Comparison of ENCODE assay signal across 25 mouse cellular contexts in genomic region chr2:141057455-141057833, GRCm38 (mm10).
DNase-seq lines count a peak whose midpoint lies in the region; ATAC-seq and TF ChIP-seq lines count a peak whose summit lies in the region.
"Had no signal": no experiment of that assay in that cellular context is flagged by ENCODE, and none has a peak within 500 bp of the region (broad histone marks: within the 10 kb centered on the region; RNA-seq: fewer than 3 reads in every experiment).

No protein-coding gene starts in this region.

- peak overlapping the region; percentile 57 for H3K27ac ChIP-seq in hindbrain, embryonic 14.5 days
- H3K27ac ChIP-seq in hindbrain, postnatal 0 days: no peak overlapping the region
- no peak overlapping the region; the same call in 1 of the 2 replicates for H3K27ac ChIP-seq in forebrain, embryonic 14.5 days (ENCODE audit: low read depth, low read length)
- peak overlapping the region; percentile 63 for H3K27ac ChIP-seq in midbrain, embryonic 10.5 days (replicated peaks)
- peak overlapping the region; percentile 39; the same call in 1 of the 2 replicates for H3K27ac ChIP-seq in midbrain, embryonic 16.5 days (ENCODE audit: low read length)
- H3K27ac ChIP-seq: embryonic facial prominence, embryonic 12.5 days; left cerebral cortex, adult 2 months; limb, embryonic 10.5 days; liver, embryonic 15.5 days; lung, embryonic 15.5 days had no signal

- peak overlapping the region; percentile 17; the same call in 1 of the 2 replicates for H3K4me2 ChIP-seq in hindbrain, embryonic 14.5 days (replicated peaks)
- no peak overlapping the region for H3K4me2 ChIP-seq in hindbrain, postnatal 0 days (ENCODE audit: low read depth, low read length)
- peak overlapping the region; percentile 29; the same call in 1 of the 2 replicates for H3K4me2 ChIP-seq in forebrain, embryonic 14.5 days (ENCODE audit: low read length)
- peak overlapping the region; percentile 35 for H3K4me2 ChIP-seq in midbrain, embryonic 16.5 days (ENCODE audit: low read length)
- H3K4me2 ChIP-seq: embryonic facial prominence, embryonic 12.5 days; heart, embryonic 11.5 days; liver, embryonic 15.5 days; lung, embryonic 15.5 days had no signal

- H3K4me1 ChIP-seq in hindbrain, embryonic 14.5 days (replicated peaks; ENCODE audit: control insufficient read depth, insufficient read depth, low read length): peaks cover 11% of the 10 kb centered on the region; the same call in 1 of the 2 replicates
- no peaks in the 10 kb centered on the region for H3K4me1 ChIP-seq in hindbrain, postnatal 0 days (ENCODE audit: insufficient read depth, low read length)
- H3K4me1 ChIP-seq in forebrain, embryonic 14.5 days (ENCODE audit: control insufficient read depth, insufficient read depth, low read length): peaks cover 10% of the 10 kb centered on the region; the same call in 1 of the 2 replicates
- H3K4me1 ChIP-seq in midbrain, embryonic 10.5 days: peaks cover 37% of the 10 kb centered on the region
- H3K4me1 ChIP-seq in midbrain, embryonic 16.5 days (ENCODE audit: control insufficient read depth, insufficient read depth, low read length): peaks cover 8% of the 10 kb centered on the region
- H3K4me1 ChIP-seq: embryonic facial prominence, embryonic 12.5 days; liver, embryonic 15.5 days; lung, embryonic 15.5 days; megakaryocyte, embryonic 14.5 days had no signal

- ATAC-seq in hindbrain, embryonic 14.5 days (ENCODE audit: low FRiP score): peak; percentile 34
- ATAC-seq in hindbrain, postnatal 0 days: no peak
- peak; percentile 22; the same call in 1 of the 2 replicates for ATAC-seq in forebrain, embryonic 14.5 days
- ATAC-seq in midbrain, embryonic 16.5 days: 0 out of 2 replicates have a peak, but pooled peaks have one; percentile 56
- ATAC-seq: intestine, embryonic 16.5 days had no signal

- H3K9ac ChIP-seq in hindbrain, embryonic 14.5 days: peak overlapping the region; percentile 40; the same call in 1 of the 2 replicates
- H3K9ac ChIP-seq in hindbrain, postnatal 0 days (replicated peaks; ENCODE audit: low read length): no peak overlapping the region
- H3K9ac ChIP-seq in forebrain, embryonic 14.5 days (ENCODE audit: low read length): 0 out of 2 replicates have a peak overlapping the region, but pooled peaks have one; percentile 4
- no peak overlapping the region for H3K9ac ChIP-seq in midbrain, embryonic 16.5 days (ENCODE audit: low read depth, low read length)
- H3K9ac ChIP-seq: embryonic facial prominence, embryonic 12.5 days; liver, embryonic 15.5 days; lung, embryonic 15.5 days had no signal

- no peak overlapping the region for H3K4me3 ChIP-seq in hindbrain, embryonic 14.5 days (replicated peaks; ENCODE audit: low read length)
- H3K4me3 ChIP-seq in hindbrain, postnatal 0 days (ENCODE audit: low read length): no peak overlapping the region
- no peak overlapping the region for H3K4me3 ChIP-seq in forebrain, embryonic 14.5 days (ENCODE audit: low read depth, low read length)
- peak overlapping the region; percentile 11; the same call in 1 of the 2 replicates for H3K4me3 ChIP-seq in midbrain, embryonic 10.5 days
- H3K4me3 ChIP-seq in midbrain, embryonic 16.5 days (ENCODE audit: low read depth, low read length): no peak overlapping the region
- H3K4me3 ChIP-seq: embryonic facial prominence, embryonic 12.5 days; left cerebral cortex, adult 2 months; limb, embryonic 10.5 days; liver, embryonic 15.5 days; lung, embryonic 15.5 days; megakaryocyte, embryonic 14.5 days had no signal

- no peak for DNase-seq in hindbrain, embryonic 14.5 days (ENCODE audit: low spot score)
- no peak for DNase-seq in hindbrain, postnatal 0 days (ENCODE audit: low spot score)
- no peak for DNase-seq in forebrain, embryonic 14.5 days (ENCODE audit: low spot score)
- no peak for DNase-seq in midbrain, embryonic 10.5 days (ENCODE audit: low spot score)
- DNase-seq in embryo, embryonic 11 days: no peak
- DNase-seq in kidney, adult 8-10 months: no peak
- no peak for DNase-seq in layer of hippocampus, adult 11-12 months (ENCODE audit: low spot score)
- DNase-seq: adrenal gland, postnatal 36 days; cerebellum, adult 11 months; cerebellum, adult 9-11 months; heart, adult 11 months; kidney, postnatal 4 days; liver; lung, postnatal 36 days; thymus, adult 2 months; thymus, postnatal 4 days had no signal

- 11% methylated on average over 4 of the region's 4 CpGs for WGBS in hindbrain, embryonic 14.5 days
- WGBS in hindbrain, postnatal 0 days: 21% methylated on average over 4 of the region's 4 CpGs
- WGBS in forebrain, embryonic 14.5 days: 7% methylated on average over 4 of the region's 4 CpGs
- WGBS in midbrain, embryonic 10.5 days: 23% methylated on average over 4 of the region's 4 CpGs
- 5% methylated on average over 4 of the region's 4 CpGs for WGBS in midbrain, embryonic 16.5 days

- H3K9me3 ChIP-seq in hindbrain, embryonic 14.5 days (ENCODE audit: control insufficient read depth, low read length): no peaks in the 10 kb centered on the region
- no peaks in the 10 kb centered on the region for H3K9me3 ChIP-seq in hindbrain, postnatal 0 days (ENCODE audit: low read length)
- no peaks in the 10 kb centered on the region for H3K9me3 ChIP-seq in forebrain, embryonic 14.5 days (replicated peaks; ENCODE audit: control insufficient read depth, low read length)
- H3K9me3 ChIP-seq in midbrain, embryonic 10.5 days (replicated peaks): no peaks in the 10 kb centered on the region
- H3K9me3 ChIP-seq in midbrain, embryonic 16.5 days (replicated peaks; ENCODE audit: control insufficient read depth, low read length, poor library complexity, severe bottlenecking): no peaks in the 10 kb centered on the region
- H3K9me3 ChIP-seq: embryonic facial prominence, embryonic 12.5 days; limb, embryonic 10.5 days; liver, embryonic 15.5 days; lung, embryonic 15.5 days; megakaryocyte, embryonic 14.5 days had no signal

- no peak for TF ChIP-seq CTCF in hindbrain, postnatal 0 days (IDR thresholded peaks at IDR 0.05; ENCODE audit: low read depth)

- H3K36me3 ChIP-seq in hindbrain, embryonic 14.5 days (replicated peaks; ENCODE audit: control insufficient read depth, insufficient read depth): no peaks in the 10 kb centered on the region
- H3K36me3 ChIP-seq in hindbrain, postnatal 0 days (ENCODE audit: insufficient read depth, low read length): no peaks in the 10 kb centered on the region
- no peaks in the 10 kb centered on the region for H3K36me3 ChIP-seq in forebrain, embryonic 14.5 days (ENCODE audit: control insufficient read depth, insufficient read depth, low read length)
- no peaks in the 10 kb centered on the region for H3K36me3 ChIP-seq in midbrain, embryonic 10.5 days
- H3K36me3 ChIP-seq in midbrain, embryonic 16.5 days (ENCODE audit: control insufficient read depth, insufficient read depth, low read length): no peaks in the 10 kb centered on the region
- H3K36me3 ChIP-seq: embryonic facial prominence, embryonic 12.5 days; limb, embryonic 10.5 days; liver, embryonic 15.5 days; lung, embryonic 15.5 days had no signal

- H3K27me3 ChIP-seq in hindbrain, embryonic 14.5 days (ENCODE audit: control insufficient read depth, insufficient read depth, low read length): no peaks in the 10 kb centered on the region
- no peaks in the 10 kb centered on the region for H3K27me3 ChIP-seq in hindbrain, postnatal 0 days (ENCODE audit: insufficient read depth, low read length)
- H3K27me3 ChIP-seq in forebrain, embryonic 14.5 days (replicated peaks; ENCODE audit: control insufficient read depth, insufficient read depth, low read length): no peaks in the 10 kb centered on the region
- H3K27me3 ChIP-seq in midbrain, embryonic 10.5 days (ENCODE audit: low read depth, poor library complexity, severe bottlenecking): no peaks in the 10 kb centered on the region
- no peaks in the 10 kb centered on the region for H3K27me3 ChIP-seq in midbrain, embryonic 16.5 days (ENCODE audit: control insufficient read depth, insufficient read depth, low read depth, low read length)
- H3K27me3 ChIP-seq: embryonic facial prominence, embryonic 12.5 days; liver, embryonic 15.5 days; lung, embryonic 15.5 days; megakaryocyte, embryonic 14.5 days had no signal

Comparison
In these comparisons a context has a peak if more than half of its experiments do, and no peak if none do; other contexts are left out.
1. H3K27ac ChIP-seq: peak in hindbrain, embryonic 14.5 days (single experiment), midbrain, embryonic 10.5 days (single experiment) and midbrain, embryonic 16.5 days (single experiment); none in hindbrain, postnatal 0 days (single experiment) and forebrain, embryonic 14.5 days (single experiment).
2. H3K9ac ChIP-seq: peak in hindbrain, embryonic 14.5 days (single experiment) and forebrain, embryonic 14.5 days (single experiment); none in hindbrain, postnatal 0 days (single experiment) and midbrain, embryonic 16.5 days (single experiment).